Comparison of ENCODE assay signal across 8 mouse cellular contexts in the genomic region with DNA sequence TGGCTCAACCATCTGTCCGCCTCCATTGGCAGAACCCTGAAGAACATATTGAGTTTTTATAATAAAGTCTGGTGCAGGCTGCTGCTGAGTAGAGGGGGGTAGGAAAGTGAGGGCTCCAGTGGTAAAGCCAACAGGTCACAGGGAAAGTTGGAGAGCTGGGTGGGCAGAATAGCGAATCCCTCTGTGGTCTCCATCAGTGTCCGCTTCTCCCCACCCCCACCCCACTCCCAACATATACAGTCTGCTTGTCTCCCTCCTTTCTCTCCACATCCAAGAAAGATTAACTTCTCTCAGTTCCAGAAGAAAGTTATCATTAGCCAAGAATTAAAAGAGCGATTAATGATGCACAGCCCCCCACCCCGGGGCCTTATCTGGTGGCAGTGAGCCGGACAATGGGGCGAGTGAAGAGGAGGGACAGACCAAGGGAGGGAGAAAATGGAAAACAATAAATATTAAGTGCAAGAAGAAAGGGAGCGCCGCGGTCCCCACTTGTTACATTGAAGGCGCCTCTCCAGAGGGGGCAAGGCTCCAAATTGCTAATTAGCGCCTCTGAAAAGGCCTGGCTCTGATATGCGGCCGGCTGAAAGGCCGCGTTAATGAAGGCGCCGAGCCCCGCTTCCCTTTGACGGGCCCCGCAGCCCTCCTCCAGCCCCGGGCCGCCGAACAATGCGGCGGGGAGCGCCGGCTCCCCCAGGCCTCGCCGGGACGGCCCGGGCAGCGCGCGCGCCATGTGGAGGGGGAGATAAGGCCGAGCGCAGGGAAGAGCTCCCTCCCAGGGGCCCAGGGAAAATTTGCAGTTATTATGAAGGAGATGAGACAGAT. TPM values are rescaled to one million over a fixed set of nuclear protein-coding genes. Genes with fewer than 3 reads are reported as not detected.
DNase-seq lines count a peak whose midpoint lies in the region; ATAC-seq and TF ChIP-seq lines count a peak whose summit lies in the region.

No protein-coding gene starts in this region.

- ATAC-seq in heart, embryonic 14.5 days (ENCODE audit: insufficient number of reproducible peaks, insufficient read depth, low FRiP score, low read depth), result no peak
- ATAC-seq in hindbrain, embryonic 14.5 days (ENCODE audit: low FRiP score), result peak; percentile 88; the same call in 1 of the 2 replicates
- peak; percentile 84 for ATAC-seq in midbrain, embryonic 13.5 days
- ATAC-seq in inflammation-experienced regulatory T-cells, adult 6 months, result no peak

- peaks cover 20% of the 10 kb centered on the region for H3K27me3 ChIP-seq in heart, embryonic 14.5 days (ENCODE audit: control insufficient read depth, insufficient read depth, low read length)
- peaks cover 13% of the 10 kb centered on the region for H3K27me3 ChIP-seq in heart, adult 2 months (ENCODE audit: control insufficient read depth, insufficient read depth, low read length)
- peaks cover 10% of the 10 kb centered on the region; the same call in 1 of the 2 replicates for H3K27me3 ChIP-seq in hindbrain, embryonic 14.5 days (ENCODE audit: control insufficient read depth, insufficient read depth, low read length)
- H3K27me3 ChIP-seq in midbrain, embryonic 13.5 days, result peaks cover 6% of the 10 kb centered on the region
- H3K27me3 ChIP-seq in cerebellum, adult 2 months (ENCODE audit: control insufficient read depth, insufficient read depth, low read length), result peaks cover 2% of the 10 kb centered on the region; the same call in 1 of the 2 replicates

- no peak for TF ChIP-seq POLR2A in heart, adult 2 months (IDR thresholded peaks at IDR 0.05; ENCODE audit: insufficient read depth, low read depth, low read length)
- TF ChIP-seq POLR2A in brain, embryonic 14.5 days (IDR thresholded peaks at IDR 0.05; ENCODE audit: borderline replicate concordance, extremely low read depth, insufficient read depth, insufficient read length, poor library complexity, severe bottlenecking), result 0 out of 2 replicates have a peak, but pooled peaks have one; percentile 17
- no peak for TF ChIP-seq POLR2A in cerebellum, adult 2 months (IDR thresholded peaks at IDR 0.05; ENCODE audit: borderline replicate concordance, insufficient read depth, low read length)

- peak overlapping the region; percentile 25 to 35; a peak in 3 of 4 replicates for H3K4me3 ChIP-seq in heart, embryonic 14.5 days (ENCODE audit: control insufficient read depth in 1 of 2, insufficient read depth in 1 of 2, low read depth in 1 of 2, low read length in 2 of 2)
- no peak overlapping the region for H3K4me3 ChIP-seq in heart, adult 2 months
- peak overlapping the region; percentile 27 for H3K4me3 ChIP-seq in hindbrain, embryonic 14.5 days (replicated peaks; ENCODE audit: low read length)
- peak overlapping the region; percentile 37 for H3K4me3 ChIP-seq in midbrain, embryonic 13.5 days (replicated peaks)
- H3K4me3 ChIP-seq in cerebellum, adult 2 months (replicated peaks; ENCODE audit: insufficient read depth, low read depth, low read length), result no peak overlapping the region

- WGBS in heart, embryonic 14.5 days, result 8% methylated on average over 38 of the region's 38 CpGs
- 8% methylated on average over 38 of the region's 38 CpGs for WGBS in heart, adult 2 months
- 6% methylated on average over 29 of the region's 38 CpGs for WGBS in hindbrain, embryonic 14.5 days
- WGBS in midbrain, embryonic 13.5 days, result 4% methylated on average over 38 of the region's 38 CpGs
- 12% methylated on average over 38 of the region's 38 CpGs for WGBS in cerebellum, adult 2 months

- no peak for TF ChIP-seq CTCF in heart, adult 2 months (IDR thresholded peaks at IDR 0.05)
- TF ChIP-seq CTCF in brain, embryonic 14.5 days (IDR thresholded peaks at IDR 0.05; ENCODE audit: borderline replicate concordance, extremely low read depth, insufficient read depth, insufficient read length), result no peak
- TF ChIP-seq CTCF in cerebellum, adult 2 months (IDR thresholded peaks at IDR 0.05; ENCODE audit: borderline replicate concordance, insufficient read depth, low read depth, low read length), result no peak

- TF ChIP-seq EP300 in heart, adult 2 months (IDR thresholded peaks at IDR 0.05; ENCODE audit: insufficient read depth, low read depth, low read length), result no peak

- H3K79me2 ChIP-seq in heart, adult 2 months (replicated peaks; ENCODE audit: control insufficient read depth, insufficient read depth, low read length), result no peaks in the 10 kb centered on the region

- H3K9me3 ChIP-seq in heart, embryonic 14.5 days (ENCODE audit: control insufficient read depth, low read length), result no peaks in the 10 kb centered on the region
- H3K9me3 ChIP-seq in hindbrain, embryonic 14.5 days (ENCODE audit: control insufficient read depth, low read length), result no peaks in the 10 kb centered on the region
- no peaks in the 10 kb centered on the region for H3K9me3 ChIP-seq in midbrain, embryonic 13.5 days

- H3K27ac ChIP-seq in heart, embryonic 14.5 days (replicated peaks in 1 of 2; ENCODE audit: control insufficient read depth in 1 of 2, insufficient read depth in 1 of 2, low read depth in 2 of 2, low read length in 2 of 2), result no peak overlapping the region
- no peak overlapping the region for H3K27ac ChIP-seq in heart, adult 2 months
- H3K27ac ChIP-seq in hindbrain, embryonic 14.5 days, result 0 out of 2 replicates have a peak overlapping the region, but pooled peaks have one; percentile 32
- H3K27ac ChIP-seq in midbrain, embryonic 13.5 days, result peak overlapping the region; percentile 79
- H3K27ac ChIP-seq in cerebellum, adult 2 months (ENCODE audit: insufficient read depth, low read length), result no peak overlapping the region

- H3K36me3 ChIP-seq in heart, embryonic 14.5 days (ENCODE audit: control insufficient read depth, insufficient read depth, low read length), result no peaks in the 10 kb centered on the region
- no peaks in the 10 kb centered on the region for H3K36me3 ChIP-seq in heart, adult 2 months (ENCODE audit: control insufficient read depth, insufficient read depth, low read length)
- H3K36me3 ChIP-seq in hindbrain, embryonic 14.5 days (replicated peaks; ENCODE audit: control insufficient read depth, insufficient read depth), result no peaks in the 10 kb centered on the region
- H3K36me3 ChIP-seq in midbrain, embryonic 13.5 days, result no peaks in the 10 kb centered on the region

- DNase-seq in heart, adult 2 months, result no peak
- DNase-seq in brain, embryonic 14.5 days (ENCODE audit: low read depth), result peak; percentile 95
- DNase-seq in hindbrain, embryonic 14.5 days (ENCODE audit: low spot score), result no peak
- no peak for DNase-seq in thymus, postnatal 36 days
- DNase-seq in cerebellum, adult 2 months, result no peak

- intact Hi-C loops in heart, adult 2 months (cut with DNase I), result no loop called here

- H3K9ac ChIP-seq in heart, embryonic 14.5 days (ENCODE audit: low read length), result peak overlapping the region; percentile 52; the same call in 1 of the 2 replicates
- H3K9ac ChIP-seq in heart, adult 2 months (ENCODE audit: low read depth, low read length), result no peak overlapping the region
- peak overlapping the region; percentile 53 for H3K9ac ChIP-seq in hindbrain, embryonic 14.5 days
- H3K9ac ChIP-seq in midbrain, embryonic 13.5 days (replicated peaks), result peak overlapping the region; percentile 60

- peak overlapping the region; percentile 77 for H3K4me2 ChIP-seq in heart, embryonic 14.5 days (ENCODE audit: low read length)
- H3K4me2 ChIP-seq in hindbrain, embryonic 14.5 days (replicated peaks), result peak overlapping the region; percentile 73
- H3K4me2 ChIP-seq in midbrain, embryonic 13.5 days (replicated peaks), result peak overlapping the region; percentile 68

- peaks cover 8% of the 10 kb centered on the region in 2 experiments; a peak in 3 of 4 replicates for H3K4me1 ChIP-seq in heart, embryonic 14.5 days (ENCODE audit: control insufficient read depth in 2 of 2, insufficient read depth in 2 of 2, low read length in 2 of 2)
- H3K4me1 ChIP-seq in heart, adult 2 months (ENCODE audit: control insufficient read depth, insufficient read depth, low read length), result no peaks in the 10 kb centered on the region
- H3K4me1 ChIP-seq in hindbrain, embryonic 14.5 days (replicated peaks; ENCODE audit: control insufficient read depth, insufficient read depth, low read length), result peaks cover 16% of the 10 kb centered on the region
- H3K4me1 ChIP-seq in midbrain, embryonic 13.5 days (replicated peaks), result peaks cover 32% of the 10 kb centered on the region
- H3K4me1 ChIP-seq in cerebellum, adult 2 months (ENCODE audit: control insufficient read depth, insufficient read depth, low read length), result no peaks in the 10 kb centered on the region

RNA-seq across cellular contexts. Expression of gene Gpatch2l, which starts 21.2 kb away (rescaled TPM):
- 12.6 and 13.7 TPM in 2 replicates for polyA plus RNA-seq in heart, embryonic 14.5 days (2014; fragmentation: Nextera tagmentation; extraction: Ambion mirVana)
- total RNA-seq in heart, adult 2 months (2021), result 10 to 100 TPM; 12.7 to 13.8 TPM
- polyA plus RNA-seq in heart, adult 2 months (2012; rRNA removed), result 6.2 and 10.1 TPM in 2 replicates
- polyA plus RNA-seq in brain, embryonic 14.5 days (2012; rRNA removed), result 24.3 and 26.3 TPM in 2 replicates
- polyA plus RNA-seq in hindbrain, embryonic 14.5 days (2014; fragmentation: Nextera tagmentation; extraction: Ambion mirVana), result 26.7 and 29.6 TPM in 2 replicates
- polyA plus RNA-seq in midbrain, embryonic 13.5 days (2015; fragmentation: Nextera tagmentation; extraction: Ambion mirVana), result 26.7 and 27.2 TPM in 2 replicates
- 10 to 100 TPM; 21.2 to 22.9 (median 21.5) TPM for polyA plus RNA-seq in inflammation-experienced regulatory T-cells, adult 6 months (2017; shearing (Covaris generic))
- 26.1 and 28.0 TPM in 2 replicates for polyA plus RNA-seq in cerebellum, adult 2 months (2012; rRNA removed)

Comparison
In these comparisons a context has a peak if more than half of its experiments do, and no peak if none do; other contexts are left out.
1. H3K4me3 ChIP-seq: peak in heart, embryonic 14.5 days (2 of 2), hindbrain, embryonic 14.5 days (single experiment) and midbrain, embryonic 13.5 days (single experiment); none in heart, adult 2 months (single experiment) and cerebellum, adult 2 months (single experiment).
2. ATAC-seq: peak in hindbrain, embryonic 14.5 days (single experiment) and midbrain, embryonic 13.5 days (single experiment); none in heart, embryonic 14.5 days (single experiment) and inflammation-experienced regulatory T-cells, adult 6 months (single experiment).
3. H3K27ac ChIP-seq: peak in hindbrain, embryonic 14.5 days (single experiment) and midbrain, embryonic 13.5 days (single experiment); none in heart, embryonic 14.5 days (0 of 2), heart, adult 2 months (single experiment) and cerebellum, adult 2 months (single experiment).
4. Peak in every context shown above with its lines, with median percentiles within 50 percentile points of each other: H3K4me2 ChIP-seq.